Mouse (Mus musculus): ENCODE measurements around the gene 2200002J24Rik. TPM values are rescaled to one million over a fixed set of nuclear protein-coding genes. Genes with fewer than 3 reads are reported as not detected.

The 2200002J24Rik gene
- not detected in 2 replicates for polyA plus RNA-seq (2012; rRNA removed)

DNA sequence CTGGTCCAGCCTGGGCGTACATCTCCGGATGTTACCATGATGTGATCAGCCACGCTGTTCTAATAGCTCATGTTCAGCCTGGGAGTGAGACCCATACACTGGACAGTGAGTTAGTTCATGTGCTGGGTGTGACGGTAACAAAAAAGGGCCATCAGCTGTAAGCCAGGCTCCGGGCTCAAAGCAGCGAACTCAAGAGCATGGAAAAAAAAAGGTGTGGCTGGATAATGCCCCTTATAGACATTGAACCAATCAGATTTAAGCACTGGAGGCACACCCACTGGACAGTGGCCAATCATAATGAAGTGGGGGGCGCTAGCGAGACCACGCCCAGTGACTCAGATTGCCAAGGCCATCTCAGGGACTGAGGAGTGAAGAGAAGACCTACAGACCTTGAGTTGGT is at the start of gene 2200002J24Rik:
TSS of gene 2200002J24Rik (plus strand) at position 338 of the 400 bp plus-strand sequence.
- no peak for DNase-seq (ENCODE audit: extremely low spot score in 1 of 2, low spot score in 1 of 2)

DNA sequence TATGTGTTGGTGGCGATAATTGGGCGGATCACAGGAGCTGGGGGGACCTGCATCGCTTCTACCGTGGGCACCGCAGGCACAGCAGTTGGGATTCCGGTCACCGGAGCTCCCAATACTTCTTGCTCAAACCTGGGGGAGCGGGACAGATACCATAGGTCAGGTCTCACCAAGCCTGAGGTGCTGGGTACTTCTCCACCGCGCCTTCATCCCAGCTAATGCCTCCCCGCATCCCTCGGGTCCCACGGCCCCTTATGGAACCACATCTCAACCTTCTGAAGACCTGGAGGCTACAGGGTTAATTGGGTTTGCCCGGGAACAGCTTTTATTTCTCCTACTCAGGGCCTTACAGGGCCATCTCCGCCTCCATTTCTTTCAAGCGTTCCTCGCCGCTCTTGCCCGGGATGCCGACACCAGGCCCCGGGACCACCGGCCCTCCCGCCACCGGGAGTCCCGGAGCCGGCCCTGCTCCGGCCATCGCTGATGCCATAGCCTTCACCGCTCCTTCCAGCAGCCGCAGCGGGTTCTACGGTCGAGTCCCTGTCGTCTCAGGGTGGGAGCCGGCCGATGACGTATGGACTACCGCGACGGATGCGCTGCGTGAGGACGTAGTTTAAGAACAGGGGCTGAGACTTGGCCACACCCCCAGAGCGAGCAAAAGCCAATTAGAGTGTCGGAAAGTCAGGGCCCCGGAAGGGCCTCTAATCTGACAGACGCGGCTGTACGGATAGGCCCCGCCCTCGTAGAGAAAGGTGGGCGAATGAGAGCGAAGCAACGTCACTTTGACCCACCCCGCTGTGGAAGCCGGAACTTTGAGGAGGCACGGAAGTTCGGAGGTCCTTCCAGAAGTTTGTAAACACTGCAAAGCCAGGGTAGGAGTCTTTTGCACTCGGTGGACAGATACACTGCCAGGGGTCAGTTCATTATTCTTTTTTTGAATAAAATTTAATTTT is 48.9 kb upstream of the 2200002J24Rik start, which contains the start of gene Rbm42:
TSS of gene Rbm42 (minus strand) at position 727 of the 950 bp plus-strand sequence.
- peak; percentile 99 to 100 for DNase-seq (ENCODE audit: extremely low spot score in 1 of 2, low spot score in 1 of 2)

DNA sequence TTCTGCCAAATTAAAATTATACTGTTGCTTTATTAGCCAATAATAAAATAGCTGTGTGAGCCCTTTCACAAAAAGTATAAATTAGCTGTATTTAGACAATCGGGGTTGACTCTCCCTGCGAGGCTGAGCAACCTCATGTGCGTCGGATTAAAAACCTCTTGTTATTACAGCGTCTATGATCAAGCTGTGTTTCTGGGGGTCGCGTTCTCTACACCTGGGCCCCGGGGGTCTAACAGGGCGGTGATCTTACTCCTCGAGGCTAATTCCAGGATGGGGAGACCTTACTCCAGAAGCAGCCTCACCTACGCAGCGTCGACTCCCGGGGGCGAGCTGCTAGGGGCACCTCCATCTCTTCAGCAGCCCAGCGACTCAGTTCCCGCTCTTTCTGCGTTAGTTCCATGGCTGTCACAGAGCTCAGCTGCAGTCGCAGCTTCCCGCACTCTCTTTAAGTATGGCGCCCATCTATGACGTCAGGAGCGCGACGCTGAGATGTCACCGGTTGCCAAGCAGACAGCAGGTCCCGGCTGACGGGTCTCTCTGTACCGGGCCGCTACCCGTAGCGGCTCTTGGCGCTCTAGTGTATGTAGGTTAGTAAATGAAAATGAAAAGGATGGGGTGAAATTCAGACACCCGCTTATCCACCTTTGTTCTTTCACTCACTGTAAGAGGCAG is 34.1 kb upstream of the 2200002J24Rik start, which contains the start of gene Haus5:
TSS of gene Haus5 (minus strand) at position 466 of the 672 bp plus-strand sequence.
- peak; percentile 81 to 95 for DNase-seq (ENCODE audit: extremely low spot score in 1 of 2, low spot score in 1 of 2)

DNA sequence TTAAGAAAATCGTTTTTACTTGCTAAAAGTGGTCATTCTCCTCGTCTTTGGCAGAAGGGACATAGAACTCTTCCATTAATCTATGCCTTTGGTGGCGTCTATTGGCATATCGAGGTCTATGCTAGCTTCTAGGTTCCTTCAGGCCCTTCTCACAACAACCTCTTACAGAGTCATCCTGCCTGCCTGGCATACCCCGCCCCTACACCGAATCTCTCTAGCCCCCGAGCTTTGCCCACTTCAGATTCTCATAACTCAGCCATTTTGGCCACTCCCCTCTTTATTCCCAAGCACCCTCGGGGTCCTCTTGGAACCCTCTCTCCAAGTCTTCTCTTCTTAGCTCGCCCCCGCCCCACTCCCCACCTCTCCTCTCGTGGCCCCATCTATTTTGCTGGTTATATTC is 33.4 kb upstream of the 2200002J24Rik start:
- no peak for DNase-seq (ENCODE audit: extremely low spot score in 1 of 2, low spot score in 1 of 2)

DNA sequence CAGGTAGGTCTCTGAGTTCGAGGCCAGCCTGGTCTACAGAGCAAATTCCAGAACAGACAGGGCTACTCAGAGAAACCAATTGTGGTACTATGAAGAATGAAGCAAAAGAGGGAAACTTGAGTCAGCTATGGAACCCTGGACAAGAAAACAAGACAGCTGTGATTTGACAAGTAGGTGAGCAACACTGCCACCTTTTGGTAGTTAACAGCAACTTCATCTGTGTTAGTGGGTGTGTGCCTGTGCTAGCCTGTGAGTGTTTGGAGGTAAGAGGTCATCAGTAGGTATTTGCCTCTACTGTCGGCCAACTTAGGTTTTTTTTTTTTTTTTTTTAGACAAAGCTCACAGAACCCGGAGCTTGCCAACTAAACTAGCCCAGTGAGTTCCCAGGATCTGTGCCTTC is 29.5 kb upstream of the 2200002J24Rik start:
- no peak for DNase-seq (ENCODE audit: extremely low spot score in 1 of 2, low spot score in 1 of 2)

DNA sequence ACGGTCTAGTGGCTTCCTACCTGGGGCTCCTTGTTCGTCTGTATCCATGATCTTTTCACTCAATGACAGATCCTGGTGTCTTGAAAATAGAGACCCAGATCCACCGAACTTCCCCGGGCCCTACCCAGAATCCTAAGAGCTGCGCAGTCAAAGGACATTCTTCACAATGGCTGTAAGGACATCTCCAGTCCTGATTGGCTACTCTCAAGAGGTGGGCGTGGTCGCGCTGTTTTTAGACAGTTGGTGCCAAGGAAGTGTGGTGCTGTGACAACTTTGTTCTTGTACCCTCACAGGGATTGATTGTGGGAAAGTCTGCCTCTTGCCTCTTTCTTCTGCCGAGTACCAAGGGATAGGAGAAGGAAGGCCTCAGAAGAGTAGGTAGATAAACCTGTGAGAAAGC is 27.2 kb upstream of the 2200002J24Rik start, which contains the start of gene Pmis2:
TSS of gene Pmis2 (minus strand) at position 126 of the 400 bp plus-strand sequence.
- no peak for DNase-seq (ENCODE audit: extremely low spot score in 1 of 2, low spot score in 1 of 2)

DNA sequence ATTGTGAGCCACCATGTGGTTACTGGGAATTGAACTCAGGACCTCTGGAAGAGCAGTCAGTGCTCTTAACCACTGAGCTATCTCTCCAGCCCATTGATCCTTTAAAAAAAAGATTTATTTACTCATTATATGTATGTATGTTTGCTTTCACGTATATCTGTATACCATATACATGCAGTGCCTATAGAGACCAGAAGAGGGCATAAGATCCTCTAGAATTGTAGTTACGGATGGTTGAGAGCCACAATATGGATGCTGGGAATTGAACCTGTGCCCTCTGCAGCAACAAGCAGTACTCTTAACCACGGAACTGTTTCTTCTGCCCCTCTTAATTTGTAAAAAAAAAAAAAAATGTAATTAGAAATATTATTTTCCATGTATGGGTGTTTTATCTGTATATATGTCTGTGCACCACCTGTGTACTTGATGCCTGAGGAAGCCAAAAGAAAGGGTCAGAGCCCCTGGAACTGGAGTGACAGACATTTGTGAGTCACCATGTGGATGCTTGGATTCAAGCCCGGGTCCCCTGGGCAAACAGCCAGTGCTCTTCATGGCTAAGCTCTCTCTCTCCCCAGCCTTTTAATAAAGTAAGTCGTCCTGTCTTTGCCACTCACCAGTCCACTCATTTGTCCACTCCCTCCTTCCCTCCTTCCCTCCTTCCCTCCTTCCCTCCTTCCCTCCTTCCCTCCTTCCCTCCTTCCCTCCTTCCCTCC is 20.3 kb upstream of the 2200002J24Rik start:
- DNase-seq (ENCODE audit: extremely low spot score in 1 of 2, low spot score in 1 of 2): no peak

DNA sequence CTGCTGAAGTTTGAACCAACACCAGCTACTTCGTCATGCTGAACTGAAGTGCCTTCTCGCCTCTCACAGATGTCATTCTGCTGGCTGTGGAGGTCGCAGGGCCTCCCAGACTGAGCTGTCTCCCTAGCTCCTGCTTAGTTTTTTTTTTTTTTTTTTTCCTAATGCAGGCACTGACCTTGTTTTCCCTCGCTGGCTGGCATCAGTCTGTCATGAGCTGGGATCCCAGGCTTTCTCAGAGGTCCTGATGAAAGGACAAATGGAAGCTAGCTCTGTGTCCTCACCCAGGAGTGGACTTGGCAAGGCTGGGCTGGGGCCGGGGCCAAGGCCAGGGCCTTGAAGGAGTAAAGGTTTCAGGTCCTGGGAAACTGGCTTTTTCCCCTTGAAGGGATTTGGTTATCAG is 16.8 kb upstream of the 2200002J24Rik start:
- no peak for DNase-seq (ENCODE audit: extremely low spot score in 1 of 2, low spot score in 1 of 2)

DNA sequence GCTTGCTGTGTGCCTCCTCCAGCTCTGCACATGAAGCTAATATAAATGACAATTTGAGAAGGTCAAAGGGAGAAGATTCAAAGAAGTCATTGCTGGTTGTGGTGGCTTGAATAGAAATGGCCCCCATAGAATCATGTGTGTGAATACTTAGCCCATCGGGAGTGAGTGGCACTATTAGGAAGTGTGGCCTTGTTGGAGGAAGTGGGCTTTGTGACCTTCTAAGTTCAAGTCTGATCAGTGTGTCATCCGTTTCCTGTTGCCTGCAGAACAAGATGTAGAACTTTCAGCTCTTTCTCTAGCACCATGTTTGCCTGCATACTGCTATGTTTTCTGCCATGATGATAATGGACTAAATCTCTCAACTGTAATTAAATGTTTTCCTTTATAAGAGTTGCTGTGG is 15.3 kb upstream of the 2200002J24Rik start:
- no peak for DNase-seq (ENCODE audit: extremely low spot score in 1 of 2, low spot score in 1 of 2)

DNA sequence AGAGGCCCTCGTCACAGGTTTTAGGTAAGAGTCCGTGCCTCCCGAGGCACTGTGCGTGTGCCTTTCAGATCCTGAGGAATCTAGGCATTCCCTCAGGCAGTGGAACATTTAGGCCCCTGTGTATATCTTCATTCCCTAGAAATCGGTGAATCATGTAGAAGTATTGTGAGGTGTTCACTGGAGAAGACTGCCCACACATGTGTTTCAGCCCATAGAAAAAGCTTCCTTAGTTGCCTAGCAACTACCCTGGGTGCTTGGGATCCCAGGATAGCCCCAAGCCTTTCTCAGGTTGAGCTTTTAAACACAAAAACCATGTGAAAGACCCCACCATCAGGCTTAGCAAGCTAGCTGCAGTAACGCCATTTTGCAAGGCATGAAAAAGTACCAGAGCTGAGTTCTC is 10.4 kb upstream of the 2200002J24Rik start:
- DNase-seq (ENCODE audit: extremely low spot score in 1 of 2, low spot score in 1 of 2): peak in 1 of 2 experiments; percentile 37

DNA sequence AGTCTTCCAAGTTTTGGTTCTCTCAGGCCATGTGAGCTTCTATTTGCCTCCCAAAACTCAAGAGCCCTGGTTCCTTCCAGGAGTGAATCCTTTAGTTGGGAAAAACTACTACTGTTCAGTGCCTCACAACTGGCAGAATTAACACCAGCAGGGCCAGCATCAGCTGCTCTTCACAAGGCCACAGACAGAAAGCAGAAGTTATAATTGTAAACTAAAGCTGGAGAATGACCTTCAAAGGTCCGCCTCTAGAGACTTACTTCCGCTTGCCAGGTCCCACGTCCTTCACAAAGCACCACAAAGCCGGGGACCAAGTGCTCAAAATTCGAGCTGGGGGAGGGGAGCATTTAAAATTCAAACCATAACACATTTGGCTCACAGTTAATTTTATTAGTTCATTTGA is 625 bp upstream of the 2200002J24Rik start:
- DNase-seq (ENCODE audit: extremely low spot score in 1 of 2, low spot score in 1 of 2): no peak

DNA sequence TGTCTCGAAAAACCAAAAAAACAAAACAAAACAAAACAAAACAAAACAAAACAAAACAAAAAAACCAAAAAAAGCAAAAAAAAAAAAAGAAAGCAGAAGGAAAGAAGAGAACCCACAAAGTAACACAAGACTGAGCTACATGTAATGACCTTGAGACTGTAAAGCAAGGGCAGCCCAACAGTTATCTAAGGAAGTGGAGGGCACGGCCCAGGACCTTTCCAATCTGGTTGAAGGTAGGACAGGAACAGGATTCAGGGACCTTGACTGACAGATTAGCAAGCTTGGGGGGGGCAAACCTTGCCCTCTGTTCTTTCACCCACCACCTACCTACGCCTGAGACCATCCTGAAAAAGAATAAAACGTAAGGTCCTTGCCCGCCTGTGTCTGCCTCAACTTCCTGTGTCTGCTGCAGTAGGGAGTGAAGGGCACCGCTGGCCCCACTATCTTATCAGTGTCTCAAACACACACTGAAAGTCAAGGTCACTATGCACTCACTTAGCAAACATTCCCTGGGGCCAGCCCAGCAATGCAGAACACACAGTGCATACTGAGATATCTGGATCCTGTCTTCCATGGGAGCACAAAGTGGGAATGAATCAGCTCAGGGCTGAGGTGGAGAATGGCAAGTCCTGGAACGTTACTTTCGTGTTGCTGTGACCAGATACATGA is 7.6 kb downstream of the 2200002J24Rik start:
- DNase-seq (ENCODE audit: extremely low spot score in 1 of 2, low spot score in 1 of 2): no peak

DNA sequence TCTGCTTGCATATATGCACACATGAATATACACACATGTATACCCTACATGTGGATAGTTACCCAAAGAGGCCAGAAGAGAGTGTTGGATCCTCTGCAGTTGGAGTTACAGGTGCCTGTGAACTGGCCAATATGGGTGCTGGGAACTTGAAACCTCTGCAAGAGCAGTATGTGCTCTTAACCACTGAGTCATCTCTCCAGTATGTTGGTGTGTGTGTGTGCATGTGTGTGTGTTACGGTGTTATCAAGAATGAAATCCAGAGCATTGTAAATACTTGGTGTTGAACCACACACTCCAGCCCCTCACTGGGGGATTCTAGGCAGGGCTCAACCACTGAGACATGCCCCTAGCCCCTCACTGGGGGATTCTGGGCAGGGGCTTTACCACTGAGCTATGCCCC is 8.7 kb downstream of the 2200002J24Rik start:
- no peak for DNase-seq (ENCODE audit: extremely low spot score in 1 of 2, low spot score in 1 of 2)

DNA sequence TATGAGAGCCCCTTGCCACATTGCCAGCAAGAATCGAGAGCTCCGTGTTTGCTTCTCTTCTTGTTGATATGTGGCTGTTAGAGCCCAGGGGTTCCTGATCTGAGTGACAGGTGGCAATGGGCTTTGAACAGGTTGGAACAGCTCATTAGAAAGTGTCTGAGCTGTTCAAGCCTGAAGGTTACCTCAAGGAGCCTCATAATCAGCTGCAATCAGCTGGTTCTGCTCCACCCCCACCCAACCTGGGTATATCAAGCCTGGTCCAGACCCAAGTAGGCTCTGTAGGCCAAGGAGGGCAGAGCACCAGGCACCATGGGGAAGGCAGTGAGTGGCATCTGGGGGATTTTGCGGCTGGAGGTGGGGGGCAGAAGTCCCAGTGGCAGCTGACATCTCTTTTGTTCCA is 13.2 kb downstream of the 2200002J24Rik start, which contains the start of gene Atp4a:
TSS of gene Atp4a (plus strand) at position 268 of the 400 bp plus-strand sequence.
- no peak for DNase-seq (ENCODE audit: extremely low spot score in 1 of 2, low spot score in 1 of 2)

DNA sequence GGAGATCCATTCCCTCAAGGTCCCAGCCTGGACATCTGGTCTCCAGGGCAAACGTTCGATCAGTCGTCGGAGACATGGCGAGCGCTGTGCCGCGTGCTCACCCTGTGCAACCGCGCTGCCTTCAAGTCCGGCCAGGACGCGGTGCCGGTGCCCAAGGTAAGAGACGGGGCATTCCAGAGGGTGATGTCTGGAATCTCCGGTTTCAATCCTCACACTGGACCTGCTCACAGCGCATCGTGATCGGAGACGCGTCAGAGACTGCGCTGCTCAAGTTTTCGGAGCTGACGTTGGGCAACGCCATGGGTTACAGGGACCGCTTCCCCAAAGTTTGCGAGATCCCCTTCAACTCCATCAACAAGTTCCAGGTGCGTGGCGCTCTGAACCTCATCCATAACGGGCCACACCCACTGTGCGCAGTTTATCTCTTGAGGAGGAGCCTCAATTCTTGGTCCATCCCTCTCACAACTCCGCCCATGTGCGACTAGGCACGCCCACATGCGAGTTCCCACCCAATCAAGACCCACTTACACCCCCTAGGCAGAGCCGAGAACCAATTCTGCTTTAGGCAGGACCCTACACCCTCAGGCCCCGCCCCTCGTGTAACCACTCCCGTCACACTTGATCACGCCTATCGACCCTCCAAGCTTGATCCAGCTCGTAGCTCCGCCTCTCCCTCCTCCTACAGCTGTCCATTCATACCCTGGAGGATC is 18.4 kb downstream of the 2200002J24Rik start:
- DNase-seq (ENCODE audit: extremely low spot score in 1 of 2, low spot score in 1 of 2): peak in 1 of 2 experiments; percentile 54

DNA sequence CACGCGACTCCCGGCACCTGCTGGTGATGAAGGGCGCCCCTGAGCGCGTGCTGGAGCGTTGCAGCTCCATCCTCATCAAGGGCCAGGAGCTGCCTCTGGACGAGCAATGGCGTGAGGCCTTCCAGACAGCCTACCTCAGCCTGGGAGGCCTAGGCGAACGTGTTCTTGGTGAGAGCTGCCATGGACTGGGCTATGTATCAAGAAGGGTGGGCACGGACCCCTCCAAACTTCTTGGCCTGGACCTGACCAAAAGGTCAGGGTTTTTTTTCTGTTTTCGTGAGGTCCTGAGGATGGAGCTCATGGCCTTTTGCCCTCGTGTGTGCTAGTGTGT is 19.0 kb downstream of the 2200002J24Rik start:
- DNase-seq (ENCODE audit: extremely low spot score in 1 of 2, low spot score in 1 of 2): no peak

DNA sequence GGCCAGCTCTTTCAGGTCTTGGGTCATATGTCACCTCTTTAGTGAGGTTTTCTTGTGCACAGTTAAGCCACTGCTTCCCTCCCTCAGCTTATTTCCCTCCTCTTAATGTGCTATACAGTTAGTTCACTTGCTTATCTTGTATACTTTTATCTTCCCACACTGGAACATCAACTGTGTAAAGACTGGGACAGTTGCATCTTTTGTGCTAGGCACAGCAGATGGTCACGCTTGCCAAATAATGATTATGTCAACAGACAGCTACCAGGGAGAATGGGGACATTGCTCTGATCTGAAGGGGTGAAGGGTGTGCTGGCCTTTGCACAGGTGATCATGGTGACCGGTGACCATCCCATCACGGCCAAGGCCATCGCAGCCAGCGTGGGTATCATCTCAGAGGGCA is 20.9 kb downstream of the 2200002J24Rik start:
- no peak for DNase-seq (ENCODE audit: extremely low spot score in 1 of 2, low spot score in 1 of 2)

DNA sequence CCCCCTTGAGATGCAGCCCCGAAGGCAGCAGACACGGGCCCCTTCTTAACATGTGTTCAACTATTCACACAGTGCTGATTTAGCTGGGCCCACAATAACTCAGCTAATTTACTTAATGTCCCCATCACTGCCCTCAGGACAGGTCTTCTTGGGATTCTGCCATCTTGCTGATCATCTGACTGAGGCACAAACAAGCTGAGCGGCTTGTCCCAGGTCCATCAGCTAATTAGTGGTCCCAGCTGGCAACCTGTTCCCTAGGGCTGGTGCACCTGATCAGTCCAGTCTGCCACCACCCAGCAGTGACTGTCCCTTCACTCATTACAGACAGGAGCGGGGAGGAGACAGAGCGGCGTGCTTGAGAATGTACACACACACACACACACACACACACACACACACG is 22.6 kb downstream of the 2200002J24Rik start:
- DNase-seq (ENCODE audit: extremely low spot score in 1 of 2, low spot score in 1 of 2): no peak

DNA sequence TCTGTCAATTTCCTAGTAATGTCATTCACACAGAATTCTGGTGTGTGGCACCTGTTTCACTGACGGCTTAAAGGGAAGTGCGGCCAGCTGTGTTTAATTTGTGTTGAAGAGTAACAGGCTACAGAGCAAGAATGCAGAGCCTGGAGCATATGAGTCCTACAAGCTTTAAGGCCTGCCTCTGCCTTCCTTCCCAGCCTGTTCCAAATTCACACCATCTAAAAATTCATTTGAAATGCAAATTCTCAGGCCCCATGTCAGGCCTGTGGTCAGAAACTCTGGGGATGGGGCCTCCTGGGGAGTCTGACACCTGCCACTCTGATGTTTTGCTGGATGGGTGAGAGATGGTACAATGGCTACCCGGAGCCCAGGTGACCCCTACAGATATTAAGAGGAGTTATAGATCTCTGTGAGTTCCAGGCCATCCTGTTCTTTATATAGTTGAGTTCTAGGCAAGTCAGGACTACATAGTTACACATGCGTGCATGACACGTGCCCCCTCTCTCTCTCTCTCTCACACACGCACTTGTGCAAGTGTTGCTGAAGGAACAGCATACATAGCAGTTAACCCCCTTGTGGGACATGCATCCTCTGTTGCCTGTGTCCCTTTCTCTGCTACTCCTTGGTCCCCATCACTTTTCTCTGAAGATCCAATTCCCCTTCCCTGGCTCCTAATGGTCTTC is 24.7 kb downstream of the 2200002J24Rik start:
- no peak for DNase-seq (ENCODE audit: extremely low spot score in 1 of 2, low spot score in 1 of 2)
